Mouse (Mus musculus): ENCODE results near the gene Plxnc1. TPM values are rescaled to one million over a fixed set of nuclear protein-coding genes. Genes with fewer than 3 reads are reported as not detected.

Plxnc1 gene
- total and polyA plus RNA-seq, 2 experiments = 2.7 to 13.9 TPM

- Histone ChIP-seq H3K4me3 (ENCODE audit: insufficient read depth, low read depth, low read length) (no peak overlapping the region), H3K36me3 (ENCODE audit: control insufficient read depth, insufficient read depth, low read length) (no peaks in the 10 kb centered on the region), H3K27me3 (ENCODE audit: control insufficient read depth, insufficient read depth, low read length) (no peaks in the 10 kb centered on the region), H3K27ac (replicated peaks; ENCODE audit: insufficient read depth, low read depth, low read length) (no peak overlapping the region), H3K9ac (ENCODE audit: low read depth, low read length) (no peak overlapping the region), H3K4me1 (ENCODE audit: control insufficient read depth, insufficient read depth, low read length) (no peaks in the 10 kb centered on the region), H3K79me2 (ENCODE audit: control insufficient read depth, insufficient read depth, low read length) (no peaks in the 10 kb centered on the region)
- 85% methylated on average over 11 of the region's 11 CpGs for WGBS
- DNase-seq (ENCODE audit: extremely low read depth, low read depth, low spot score) = no peak
- TF ChIP-seq CTCF (IDR thresholded peaks at IDR 0.05; ENCODE audit: low read depth, low read length) = no peak
- no peak for TF ChIP-seq POLR2A (IDR thresholded peaks at IDR 0.05; ENCODE audit: extremely low read depth, insufficient read depth, low read length)
Measured at GRCm38 (mm10) chr10:94823971-94824760, 120.5 kb downstream of the Plxnc1 start.

GRCm38 (mm10) chr10:94818781-94819665, 125.6 kb downstream of the Plxnc1 start:
- H3K79me2 ChIP-seq (ENCODE audit: control insufficient read depth, insufficient read depth, low read length) = no peaks in the 10 kb centered on the region
- H3K27me3 ChIP-seq (ENCODE audit: control insufficient read depth, insufficient read depth, low read length) = no peaks in the 10 kb centered on the region
- no peak overlapping the region for H3K4me3 ChIP-seq (ENCODE audit: insufficient read depth, low read depth, low read length)
- no peak for DNase-seq (ENCODE audit: extremely low read depth, low read depth, low spot score)
- no peak overlapping the region for H3K27ac ChIP-seq (replicated peaks; ENCODE audit: insufficient read depth, low read depth, low read length)
- no peaks in the 10 kb centered on the region for H3K4me1 ChIP-seq (ENCODE audit: control insufficient read depth, insufficient read depth, low read length)
- 92% methylated on average over 17 of the region's 17 CpGs for WGBS
- no peak for TF ChIP-seq CTCF (IDR thresholded peaks at IDR 0.05; ENCODE audit: low read depth, low read length)
- TF ChIP-seq POLR2A (IDR thresholded peaks at IDR 0.05; ENCODE audit: extremely low read depth, insufficient read depth, low read length) = no peak
- H3K9ac ChIP-seq (ENCODE audit: low read depth, low read length) = no peak overlapping the region
- H3K36me3 ChIP-seq (ENCODE audit: control insufficient read depth, insufficient read depth, low read length) = no peaks in the 10 kb centered on the region

GRCm38 (mm10) chr10:94818127-94818526, 126.5 kb downstream of the Plxnc1 start:
- no peak overlapping the region for H3K27ac ChIP-seq (replicated peaks; ENCODE audit: insufficient read depth, low read depth, low read length)

GRCm38 (mm10) chr10:94811907-94812851, 132.5 kb downstream of the Plxnc1 start:
- Histone ChIP-seq H3K4me1 (ENCODE audit: control insufficient read depth, insufficient read depth, low read length) (0 out of 2 replicates have a peak, but pooled peaks cover 2% of the 10 kb centered on the region), H3K79me2 (ENCODE audit: control insufficient read depth, insufficient read depth, low read length) (no peaks in the 10 kb centered on the region), H3K36me3 (ENCODE audit: control insufficient read depth, insufficient read depth, low read length) (no peaks in the 10 kb centered on the region), H3K27ac (replicated peaks; ENCODE audit: insufficient read depth, low read depth, low read length) (no peak overlapping the region), H3K4me3 (ENCODE audit: insufficient read depth, low read depth, low read length) (no peak overlapping the region), H3K9ac (ENCODE audit: low read depth, low read length) (no peak overlapping the region), H3K27me3 (ENCODE audit: control insufficient read depth, insufficient read depth, low read length) (no peaks in the 10 kb centered on the region)
- TF ChIP-seq POLR2A (IDR thresholded peaks at IDR 0.05; ENCODE audit: extremely low read depth, insufficient read depth, low read length) (no peak), CTCF (IDR thresholded peaks at IDR 0.05; ENCODE audit: low read depth, low read length) (no peak)
- WGBS = 79% methylated on average over 17 of the region's 17 CpGs
- DNase-seq (ENCODE audit: extremely low read depth, low read depth, low spot score) = no peak

More at GRCm38 (mm10) chr10:94818127-94818526, 126.5 kb downstream of the Plxnc1 start:
- Histone ChIP-seq H3K36me3 (ENCODE audit: control insufficient read depth, insufficient read depth, low read length) (no peaks in the 10 kb centered on the region), H3K79me2 (ENCODE audit: control insufficient read depth, insufficient read depth, low read length) (no peaks in the 10 kb centered on the region), H3K4me1 (ENCODE audit: control insufficient read depth, insufficient read depth, low read length) (no peaks in the 10 kb centered on the region), H3K4me3 (ENCODE audit: insufficient read depth, low read depth, low read length) (no peak overlapping the region), H3K9ac (ENCODE audit: low read depth, low read length) (no peak overlapping the region), H3K27me3 (ENCODE audit: control insufficient read depth, insufficient read depth, low read length) (no peaks in the 10 kb centered on the region)
- no peak for DNase-seq (ENCODE audit: extremely low read depth, low read depth, low spot score)
- TF ChIP-seq POLR2A (IDR thresholded peaks at IDR 0.05; ENCODE audit: extremely low read depth, insufficient read depth, low read length) = no peak
- TF ChIP-seq CTCF (IDR thresholded peaks at IDR 0.05; ENCODE audit: low read depth, low read length) = no peak
- WGBS = 84% methylated on average over 3 of the region's 3 CpGs

GRCm38 (mm10) chr10:94809946-94810472, 134.6 kb downstream of the Plxnc1 start:
- peak; percentile 13 for DNase-seq (ENCODE audit: extremely low read depth, low read depth, low spot score)
- H3K27me3 ChIP-seq (ENCODE audit: control insufficient read depth, insufficient read depth, low read length) = no peaks in the 10 kb centered on the region
- H3K9ac ChIP-seq (ENCODE audit: low read depth, low read length) = no peak overlapping the region
- 0 out of 2 replicates have a peak, but pooled peaks cover 2% of the 10 kb centered on the region for H3K4me1 ChIP-seq (ENCODE audit: control insufficient read depth, insufficient read depth, low read length)
- H3K4me3 ChIP-seq (ENCODE audit: insufficient read depth, low read depth, low read length) = no peak overlapping the region
- H3K27ac ChIP-seq (replicated peaks; ENCODE audit: insufficient read depth, low read depth, low read length) = 0 out of 2 replicates have a peak overlapping the region, but pooled peaks have one; percentile 8
- H3K79me2 ChIP-seq (ENCODE audit: control insufficient read depth, insufficient read depth, low read length) = no peaks in the 10 kb centered on the region
- TF ChIP-seq POLR2A (IDR thresholded peaks at IDR 0.05; ENCODE audit: extremely low read depth, insufficient read depth, low read length) (no peak), CTCF (IDR thresholded peaks at IDR 0.05; ENCODE audit: low read depth, low read length) (no peak)
- WGBS = 71% methylated on average over 7 of the region's 7 CpGs
- H3K36me3 ChIP-seq (ENCODE audit: control insufficient read depth, insufficient read depth, low read length) = no peaks in the 10 kb centered on the region

Data from liver, adult 2 months (tissue).